Mouse (Mus musculus) natural killer cell, adult 2 months (primary cell): ENCODE results near the gene Gm11042.
A peak's percentile ranks its signal among the peaks of the same experiment; 100 is the strongest.

Experiments used
- DNase-seq, 2 experiments: peaks; one replicate each; pipeline ENCODE4 v3.0.0; 2022; ENCODE audit warnings: low spot score in 2 of 2

The Gm11042 gene

GRCm38 (mm10) chr12:74316344-74316973 is at the start of gene Gm11042:
Gm11042 (minus strand) TSS chr12:74316394.
- no peak for DNase-seq

DNA sequence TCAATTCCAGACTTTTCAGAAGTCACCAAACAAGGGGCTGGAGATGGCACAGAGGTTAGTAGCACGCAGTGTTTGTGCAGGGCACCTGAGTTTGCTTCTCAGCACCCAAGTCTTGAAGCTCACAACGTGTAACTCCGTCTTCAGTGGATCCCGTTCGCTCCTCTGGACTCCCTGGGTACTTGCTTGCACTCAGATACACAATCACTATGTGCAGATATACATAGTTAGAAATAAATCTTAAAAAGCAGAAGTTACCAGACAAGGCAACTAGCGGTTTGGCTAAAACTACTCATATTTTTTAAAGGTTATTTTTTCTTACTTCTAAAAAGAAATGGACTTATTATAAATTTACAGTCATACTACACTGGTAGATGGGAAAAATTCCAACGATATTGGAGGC is 48.3 kb upstream of the Gm11042 start:
- DNase-seq, result no peak

GRCm38 (mm10) chr12:74363076-74363475 is 46.9 kb upstream of the Gm11042 start:
- no peak for DNase-seq

GRCm38 (mm10) chr12:74362453-74362852 is 46.3 kb upstream of the Gm11042 start:
- DNase-seq, result no peak

- no peak for DNase-seq
Measured at GRCm38 (mm10) chr12:74359791-74360190, 43.6 kb upstream of the Gm11042 start.

- DNase-seq, result no peak
Measured at GRCm38 (mm10) chr12:74357806-74358205, 41.6 kb upstream of the Gm11042 start.

GRCm38 (mm10) chr12:74342720-74343119 is 26.5 kb upstream of the Gm11042 start:
- no peak for DNase-seq

GRCm38 (mm10) chr12:74340070-74340469 is 23.9 kb upstream of the Gm11042 start:
- no peak for DNase-seq

GRCm38 (mm10) chr12:74333706-74334105 is 17.5 kb upstream of the Gm11042 start:
- no peak for DNase-seq

DNA sequence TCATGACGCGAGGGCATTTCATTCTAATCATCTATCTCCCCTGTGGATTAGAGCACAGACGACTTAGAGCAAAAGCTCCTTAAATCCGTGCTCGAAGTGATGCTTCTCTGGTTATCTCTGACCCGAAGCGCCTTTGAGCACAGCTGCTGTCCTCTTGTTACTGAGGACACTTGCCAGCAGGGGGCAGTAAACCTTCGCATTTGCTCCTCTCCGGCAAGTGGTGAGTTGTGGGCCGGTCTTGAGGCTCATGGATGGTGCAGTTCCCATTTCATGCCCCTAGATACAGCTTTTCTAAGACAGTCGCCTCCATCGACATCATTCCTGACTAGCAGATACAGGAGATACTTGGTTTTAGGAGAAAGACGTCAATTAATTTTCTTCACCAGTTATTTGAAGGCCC is 16.8 kb upstream of the Gm11042 start:
- DNase-seq, result peak in 1 of 2 experiments; percentile 2

DNA sequence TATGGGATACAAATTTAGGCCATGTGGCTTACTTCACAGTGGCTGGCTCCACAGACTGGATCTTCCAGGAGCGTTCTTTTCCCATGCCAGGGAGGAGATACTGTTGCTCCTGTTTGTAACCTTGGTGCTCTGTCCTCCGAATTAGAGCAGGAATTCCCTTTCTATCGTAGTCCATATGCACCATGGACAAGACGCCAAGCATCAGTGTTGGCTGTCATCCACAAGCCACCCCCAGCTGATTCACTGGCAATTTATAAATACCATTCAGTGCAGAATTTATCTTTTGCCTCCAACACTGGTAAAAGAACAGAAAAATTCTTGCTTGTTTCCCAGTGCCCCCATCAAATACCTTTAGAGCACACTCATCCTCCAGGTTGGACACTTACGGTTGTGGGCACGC is 13.6 kb upstream of the Gm11042 start:
- no peak for DNase-seq

DNA sequence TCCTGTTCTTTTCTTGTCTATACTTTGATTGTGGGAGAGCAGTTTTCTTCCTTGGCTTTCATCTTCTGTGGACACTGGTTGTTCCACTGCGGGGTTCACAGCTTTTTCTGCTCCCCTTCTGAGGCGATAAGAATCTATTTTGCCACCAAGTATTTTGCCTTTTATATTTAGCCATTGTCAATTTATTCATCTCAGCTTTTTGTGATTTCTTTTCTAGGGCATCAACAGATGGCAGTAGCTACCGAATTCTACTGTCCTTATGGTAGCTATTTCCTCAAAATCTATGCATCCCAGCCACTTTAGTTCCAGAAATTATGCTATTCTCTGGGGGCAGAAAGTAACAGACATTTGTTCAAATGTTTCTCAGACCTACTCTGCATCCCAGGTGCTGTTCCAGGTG is 10.4 kb upstream of the Gm11042 start:
- DNase-seq, result no peak

- no peak for DNase-seq
Measured at GRCm38 (mm10) chr12:74321981-74322380, 5.8 kb upstream of the Gm11042 start.

GRCm38 (mm10) chr12:74320318-74320717 is 4.1 kb upstream of the Gm11042 start:
- peak; percentile 9 to 35 for DNase-seq

DNA sequence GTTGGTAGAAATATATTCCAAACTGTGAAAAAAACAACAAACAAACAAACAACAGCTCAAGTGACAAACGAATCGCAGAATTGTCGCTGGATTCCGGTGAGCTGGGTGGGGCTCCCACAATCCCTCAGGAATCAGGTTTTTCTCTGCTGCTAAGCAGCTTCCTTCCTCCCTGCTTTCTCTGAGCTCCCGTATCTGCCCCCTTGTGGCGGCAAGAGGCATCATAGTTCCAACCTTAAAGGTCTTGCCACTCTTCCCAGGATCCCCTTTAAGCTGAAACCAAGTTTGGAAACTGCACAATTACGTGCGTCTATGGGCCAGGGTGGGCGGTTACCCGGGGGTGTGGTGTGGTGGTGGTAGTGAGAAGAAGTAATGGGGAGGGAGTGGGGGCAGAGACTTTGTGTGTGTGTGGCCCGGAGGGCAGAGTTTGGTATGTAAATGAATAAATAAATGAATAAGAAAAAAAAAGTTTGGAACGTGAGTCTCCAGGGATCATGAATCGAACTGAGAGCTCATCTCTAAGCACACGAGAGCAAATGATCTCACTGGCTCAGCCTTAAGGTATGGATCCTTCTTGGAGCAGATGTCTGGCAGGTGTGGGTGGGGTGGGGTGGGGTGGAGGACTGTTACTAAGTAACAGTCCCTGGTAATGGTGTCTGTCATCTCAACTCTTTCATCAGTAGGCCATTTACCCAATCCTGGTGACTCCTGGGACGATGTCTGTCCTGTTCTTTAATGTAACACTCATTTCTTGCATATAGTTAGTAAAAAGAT is 980 bp upstream of the Gm11042 start:
- no peak for DNase-seq

GRCm38 (mm10) chr12:74315221-74315620 is 973 bp downstream of the Gm11042 start:
- DNase-seq, result no peak

GRCm38 (mm10) chr12:74312611-74313010 is 3.6 kb downstream of the Gm11042 start:
- no peak for DNase-seq

GRCm38 (mm10) chr12:74303418-74304294 is 12.5 kb downstream of the Gm11042 start:
- DNase-seq, result no peak

DNA sequence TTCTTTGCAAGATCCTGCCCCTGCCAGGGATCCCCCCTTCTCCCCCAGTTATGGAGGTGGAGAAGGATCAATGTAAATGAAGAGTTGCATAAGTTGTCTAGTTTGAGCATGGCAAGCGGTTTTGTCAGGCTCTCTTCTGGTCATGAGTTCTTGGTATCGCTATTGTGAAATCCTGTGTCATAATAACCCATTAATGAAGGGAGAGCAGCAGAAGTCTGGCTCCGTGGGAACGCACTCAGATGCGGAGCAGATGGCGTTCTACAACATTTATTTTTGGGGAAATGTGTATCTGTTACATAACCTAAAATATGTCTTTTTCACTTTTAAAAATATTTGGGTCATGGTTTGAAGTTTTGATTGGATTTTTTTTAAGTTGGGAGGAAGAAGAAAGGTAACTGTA is 14.6 kb downstream of the Gm11042 start:
- no peak for DNase-seq

DNA sequence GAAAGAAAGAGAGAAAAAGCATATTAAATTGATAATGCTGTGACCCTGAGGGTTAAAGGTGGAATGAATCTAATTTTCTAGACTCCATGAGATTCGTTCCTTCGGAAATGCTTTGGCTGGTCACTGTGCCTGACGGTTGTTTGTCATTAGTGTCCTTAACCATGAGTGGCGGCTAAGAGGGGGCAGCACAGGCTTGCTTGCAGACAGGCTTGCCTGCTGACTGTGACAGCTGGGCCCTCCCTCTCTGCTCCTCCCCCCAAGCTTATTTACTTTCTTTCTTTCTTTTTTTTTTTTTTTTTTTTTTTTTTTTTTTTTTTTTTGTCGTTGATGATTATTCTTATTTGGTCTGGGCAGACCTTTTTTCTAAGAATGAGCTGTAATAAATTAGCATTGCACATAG is 19.8 kb downstream of the Gm11042 start:
- no peak for DNase-seq

DNA sequence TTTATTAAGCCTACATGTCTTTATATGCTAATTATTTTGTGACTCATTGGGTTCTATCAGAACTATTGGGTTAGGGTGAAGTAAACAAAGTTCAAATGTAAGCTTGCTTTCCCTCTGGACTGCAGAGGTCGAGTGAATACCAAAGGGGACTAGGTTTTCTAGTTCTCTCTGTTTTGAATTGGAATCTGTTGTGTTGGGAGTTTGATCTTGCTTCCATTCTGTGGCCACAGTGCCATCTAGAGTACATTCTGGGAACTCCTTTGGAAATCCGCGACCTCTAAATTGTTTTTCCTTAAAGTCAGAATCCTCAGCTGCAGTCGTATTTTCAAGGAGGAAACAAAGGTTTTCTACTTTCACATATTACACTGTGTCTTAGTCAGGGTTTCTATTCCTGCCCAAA is 22.6 kb downstream of the Gm11042 start:
- DNase-seq, result no peak

DNA sequence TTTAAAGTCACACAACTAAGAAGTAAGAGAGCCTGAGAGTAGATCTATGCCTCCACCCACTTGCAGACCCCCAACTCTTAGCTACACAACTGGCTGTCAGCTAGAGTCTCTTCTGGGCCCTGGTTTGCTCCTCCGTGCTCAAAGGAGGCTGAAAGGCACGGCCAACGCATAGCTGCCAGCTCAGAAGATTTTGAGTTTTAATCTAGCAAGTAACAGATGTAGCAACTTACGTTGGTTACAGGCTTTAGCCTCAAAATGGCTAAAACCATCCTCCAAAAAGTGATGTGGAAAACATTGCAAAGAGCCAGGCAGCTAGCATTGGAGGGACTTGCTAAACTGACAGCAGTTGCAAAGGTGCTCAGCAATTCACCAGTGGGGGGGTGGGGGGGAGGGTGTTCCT is 25.2 kb downstream of the Gm11042 start:
- no peak for DNase-seq

- DNase-seq, result no peak
Measured at GRCm38 (mm10) chr12:74284685-74285054, 31.5 kb downstream of the Gm11042 start.
